Mouse (Mus musculus) ovary, adult 18-20 months (tissue): Measurements from ENCODE around the gene Serpinb1c.
"Not testable (repeated sequence)": the region's sequence is repeated elsewhere in the genome, so short reads cannot be mapped to it uniquely, and the experiment has no call there.

Experiments used
- DNase-seq: peaks from one replicate; pipeline ENCODE4 v3.0.0; 2022; ENCODE audit warnings: low spot score, mixed read lengths

Gene Serpinb1c

DNA sequence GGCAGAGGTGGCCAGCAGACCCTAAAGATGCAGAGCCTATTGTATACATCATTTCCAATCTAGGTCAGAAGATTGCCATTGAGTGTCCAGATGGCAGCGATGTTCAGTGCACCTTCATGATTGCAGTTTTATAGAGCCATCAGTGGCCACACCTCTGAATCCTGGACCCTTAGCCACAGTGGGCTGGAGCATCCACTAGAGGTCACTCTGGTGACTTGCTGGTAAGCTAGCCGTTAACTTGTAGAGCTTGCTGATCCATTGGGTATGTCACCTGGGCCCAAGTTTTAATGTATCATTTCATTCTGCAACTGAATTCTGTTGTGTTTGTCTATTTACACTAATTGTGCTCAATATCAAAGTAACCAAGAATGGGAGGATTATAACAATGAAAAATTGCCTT is 32.4 kb downstream of the Serpinb1c start:
- no peak for DNase-seq

DNA sequence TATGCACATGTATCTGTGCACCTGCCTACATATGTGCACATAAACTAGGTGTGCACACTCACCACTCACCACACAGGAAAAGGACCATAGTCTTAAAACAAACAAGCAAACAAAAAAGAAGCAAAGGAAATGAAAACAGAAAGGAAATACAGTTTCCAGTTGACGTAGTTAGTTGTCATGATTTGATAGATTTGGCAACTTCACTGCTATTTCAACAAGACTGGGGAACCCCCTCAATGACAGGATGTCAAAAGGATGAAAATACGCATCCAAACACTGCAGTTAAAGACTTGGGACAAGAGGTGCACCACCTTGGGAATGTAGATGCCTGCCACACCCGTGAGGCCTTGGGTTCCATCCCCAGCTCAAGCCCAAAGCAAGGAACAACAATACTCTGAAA is 33.5 kb downstream of the Serpinb1c start:
- DNase-seq: not testable (repeated sequence)

DNA sequence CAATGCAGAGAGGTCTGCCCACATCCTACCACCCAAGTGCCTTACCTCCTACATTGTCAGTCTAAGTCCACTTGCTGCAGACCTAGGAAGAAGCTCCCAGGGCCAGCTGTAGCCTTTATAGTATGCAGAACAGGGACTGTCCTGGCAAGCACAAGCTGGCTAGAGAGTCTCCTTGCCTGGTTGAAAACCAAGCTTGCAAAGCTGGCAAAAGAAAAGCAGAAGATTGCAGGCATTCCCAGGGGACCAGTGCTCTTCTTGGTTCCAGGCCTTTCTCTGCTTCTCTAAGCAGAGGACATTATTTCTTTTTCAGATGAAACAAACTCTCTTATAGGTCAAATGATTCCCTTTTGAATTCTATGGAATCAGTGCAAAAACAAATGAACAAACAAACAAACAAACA is 34.6 kb downstream of the Serpinb1c start:
- no peak for DNase-seq

DNA sequence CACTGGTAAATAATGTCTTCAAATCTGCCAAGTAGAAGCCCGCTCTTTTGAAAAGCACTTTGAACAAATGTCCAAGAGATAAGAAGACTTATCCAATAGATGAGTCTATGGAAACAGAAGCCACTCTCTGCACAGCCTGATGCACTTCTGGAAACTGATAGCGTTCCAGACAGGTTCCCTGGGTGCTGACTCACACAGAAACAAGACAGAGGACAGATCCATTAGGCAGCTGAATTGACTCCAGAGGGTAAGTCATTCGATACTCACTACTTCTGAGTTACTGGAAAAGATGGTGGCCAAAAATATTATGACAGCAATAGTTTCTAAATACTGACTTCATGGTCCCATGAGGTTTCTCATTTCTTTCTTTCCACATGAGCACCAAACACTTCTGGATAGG is 37.2 kb downstream of the Serpinb1c start:
- DNase-seq: no peak

DNA sequence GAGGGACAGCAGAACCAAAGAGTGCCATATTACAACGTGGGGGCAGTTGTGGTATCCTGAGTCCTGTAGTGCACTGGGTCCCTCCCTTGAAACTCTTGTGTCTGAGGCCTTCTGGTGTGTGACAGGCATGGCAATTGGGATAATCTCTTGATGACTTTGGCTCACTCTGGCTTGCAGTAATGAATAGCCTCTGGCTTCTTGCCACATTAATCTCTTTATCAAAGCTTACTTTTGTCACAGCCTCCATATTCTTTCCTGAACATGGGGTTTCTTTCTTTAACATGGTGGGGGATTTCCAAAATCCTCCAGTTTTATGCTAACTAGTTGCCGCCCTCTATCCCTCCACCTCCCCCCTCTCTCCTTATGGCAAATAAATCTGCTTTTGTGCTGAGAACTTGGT is 44.9 kb downstream of the Serpinb1c start:
- DNase-seq: no peak

DNA sequence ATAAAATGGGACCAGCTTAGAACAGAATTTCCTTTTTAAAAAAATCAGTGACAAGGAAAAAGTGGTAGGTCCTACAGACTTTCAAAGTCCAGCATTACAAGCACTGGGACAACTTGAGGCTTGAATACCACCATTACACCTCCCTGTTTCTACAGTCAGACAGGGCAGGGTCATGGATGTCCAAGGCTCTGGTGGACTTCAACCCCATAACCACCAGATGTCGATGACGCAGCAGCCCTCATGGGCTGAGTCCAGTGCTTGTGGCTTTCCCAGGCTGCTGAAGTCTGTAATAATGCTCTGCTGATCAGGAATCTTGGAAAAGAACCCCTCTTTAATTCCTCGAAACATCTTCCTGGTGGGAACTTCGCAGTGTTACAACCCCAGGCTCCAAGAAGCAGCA is 45.5 kb downstream of the Serpinb1c start:
- no peak for DNase-seq

DNA sequence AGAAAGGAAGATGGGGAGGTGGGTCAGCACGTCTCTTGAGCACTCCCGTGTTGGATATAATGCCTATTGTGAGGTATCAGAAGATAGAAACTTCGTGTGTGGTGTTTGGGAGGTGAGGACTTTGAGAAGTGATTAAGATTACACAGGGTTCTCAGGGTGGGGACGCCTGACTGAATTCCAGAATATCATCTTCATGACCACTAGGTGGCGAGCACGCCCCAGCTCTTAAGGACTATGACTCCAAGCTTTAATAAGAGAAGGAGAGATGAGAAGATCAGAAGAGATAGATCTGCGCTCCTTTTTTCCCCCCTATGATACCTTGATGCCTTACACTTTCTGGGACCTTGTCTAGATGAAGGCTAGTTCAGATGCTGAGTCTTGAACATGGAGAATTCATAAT is 46.0 kb downstream of the Serpinb1c start:
- no peak for DNase-seq

DNA sequence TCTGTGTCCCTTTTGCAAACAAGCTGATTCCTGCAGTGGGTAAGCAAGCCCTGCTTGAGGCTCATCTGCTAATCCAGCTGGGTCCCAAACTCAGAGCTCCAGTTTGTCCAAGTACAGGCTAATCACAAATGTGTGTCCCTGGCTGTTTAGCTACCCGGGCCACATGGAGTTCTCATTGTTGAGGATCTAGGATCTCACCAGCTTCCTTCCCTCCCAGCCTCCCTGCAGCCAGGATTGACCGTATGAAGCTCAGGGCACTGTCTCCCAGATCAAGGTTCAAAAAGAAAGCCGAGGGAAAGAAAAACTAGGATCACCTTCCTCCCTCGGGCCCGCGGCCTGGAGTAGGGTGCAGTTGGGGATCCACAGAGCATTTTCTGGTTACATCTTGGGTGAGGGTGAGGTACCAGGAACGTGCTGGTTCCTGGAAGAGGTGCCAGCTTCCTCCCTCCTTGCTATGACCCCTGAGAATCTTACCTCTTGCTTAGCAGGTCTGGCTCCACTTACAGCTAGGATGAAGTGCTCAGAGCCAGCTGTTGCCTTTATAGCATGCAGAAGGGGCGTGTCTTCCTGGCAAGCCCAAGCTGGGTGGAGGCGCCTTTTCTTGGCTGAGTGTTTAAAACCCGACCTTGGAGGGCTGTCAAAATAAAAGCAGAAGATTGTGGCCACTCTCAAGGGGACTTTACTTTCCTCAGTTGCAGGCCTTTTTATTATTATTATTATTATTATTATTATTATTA is 47.2 kb downstream of the Serpinb1c start, which contains the start of gene Serpinb1a:
Gene Serpinb1a (minus strand): TSS at position 518 of the 737 bp plus-strand sequence.
- DNase-seq: peak; percentile 83

DNA sequence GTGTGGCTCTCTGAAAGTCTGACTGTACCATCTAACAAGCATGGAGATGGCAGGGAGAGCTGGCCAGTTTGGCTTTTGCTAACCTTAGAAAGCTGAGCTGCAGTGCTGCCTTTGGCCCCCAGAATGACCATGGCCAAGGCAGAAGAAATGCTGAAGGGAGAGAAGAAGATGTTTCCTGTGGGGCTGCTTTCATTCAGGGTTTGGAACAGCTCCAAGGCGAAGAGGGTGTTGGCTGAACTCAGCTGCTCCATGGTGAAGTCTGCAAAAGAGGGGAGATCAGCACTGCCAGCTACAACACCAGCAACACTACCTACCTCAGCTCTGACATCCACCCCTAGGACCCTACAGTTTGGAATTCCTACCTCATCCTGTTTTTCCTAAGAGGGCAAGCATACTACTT is 47.9 kb downstream of the Serpinb1c start:
- DNase-seq: no peak

DNA sequence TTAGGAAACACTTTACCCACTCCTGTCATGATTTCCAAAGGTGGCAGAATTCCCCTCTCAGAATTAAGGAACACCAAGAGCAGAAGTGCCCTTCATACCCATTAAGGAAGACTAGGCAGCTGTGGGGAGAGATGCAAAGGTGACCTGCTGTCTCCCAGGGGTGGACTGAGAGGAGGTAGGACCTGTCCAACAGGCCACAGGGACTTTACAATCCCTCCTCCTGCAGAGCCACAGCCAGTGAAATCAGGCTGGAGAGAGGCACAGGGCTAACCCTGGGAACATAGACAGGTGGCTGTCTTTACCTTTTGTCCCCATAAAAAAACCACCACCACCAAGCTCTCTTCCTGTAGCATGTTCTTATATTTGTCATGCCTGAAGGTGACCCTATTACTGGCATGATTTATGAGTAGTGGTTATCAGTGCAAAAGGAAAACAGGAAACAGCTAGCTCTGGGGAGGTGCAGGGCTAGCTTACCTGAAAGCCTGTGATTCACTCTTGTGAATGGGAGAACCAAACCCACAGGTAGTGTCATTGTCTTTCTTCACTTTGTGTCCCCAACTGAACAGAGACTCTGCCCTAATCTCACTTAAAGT is 48.4 kb downstream of the Serpinb1c start:
- DNase-seq: no peak

DNA sequence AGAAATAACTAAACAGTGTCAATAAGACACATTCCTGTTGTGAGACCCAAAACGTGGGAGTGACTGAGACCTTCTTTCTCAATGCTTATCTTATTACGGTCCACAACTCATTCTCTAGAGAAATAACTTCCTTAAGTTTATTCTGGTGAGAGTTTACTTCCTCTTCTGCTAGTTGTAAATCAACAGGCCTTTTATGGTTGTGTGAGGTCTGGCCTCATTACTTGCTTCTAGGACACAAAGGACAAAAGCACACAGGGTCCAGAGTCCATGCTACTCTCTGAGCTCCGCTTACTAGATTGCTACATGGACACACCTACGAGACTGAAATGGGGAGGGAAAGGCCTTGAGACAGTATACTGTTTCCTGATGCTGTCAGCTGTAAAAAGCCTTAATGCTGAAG is 48.9 kb downstream of the Serpinb1c start:
- DNase-seq: no peak

DNA sequence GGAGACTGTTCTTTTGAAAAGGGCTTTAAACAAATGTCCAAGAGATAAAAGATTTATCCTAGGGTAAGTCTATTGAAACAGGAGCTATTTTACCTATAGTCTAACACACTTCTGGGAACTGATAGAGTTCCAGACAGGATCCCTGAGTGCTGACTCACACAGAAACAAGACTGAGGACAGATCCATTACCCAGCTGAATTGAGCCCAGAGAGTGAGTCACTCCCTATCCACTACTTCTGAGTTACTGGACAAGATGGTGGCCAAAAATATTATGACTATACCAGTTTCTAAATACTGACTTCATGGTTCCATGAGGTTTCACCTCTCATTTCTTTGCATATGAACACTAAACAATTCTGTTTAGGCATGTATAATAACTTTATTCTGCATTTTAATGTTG is 51.8 kb downstream of the Serpinb1c start:
- no peak for DNase-seq

DNA sequence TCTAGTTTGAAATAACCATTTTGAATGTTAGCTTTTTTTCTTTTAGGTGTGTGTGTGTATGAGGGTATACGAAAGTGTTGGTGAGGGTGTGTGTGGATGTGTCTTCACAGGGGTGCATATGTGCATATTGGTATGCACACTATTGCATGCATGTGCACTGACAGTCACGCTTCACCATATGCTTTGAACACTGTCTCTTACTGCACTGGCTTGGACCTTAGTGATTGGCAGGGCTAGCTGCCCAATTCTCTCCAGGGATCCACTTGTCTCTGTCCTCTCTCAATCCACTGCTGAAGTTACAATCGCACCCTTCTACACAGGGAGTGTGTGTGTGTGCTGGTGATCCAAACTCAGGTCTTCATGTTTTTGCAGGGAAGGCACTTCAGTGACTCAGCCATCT is 56.7 kb downstream of the Serpinb1c start:
- DNase-seq: no peak

DNA sequence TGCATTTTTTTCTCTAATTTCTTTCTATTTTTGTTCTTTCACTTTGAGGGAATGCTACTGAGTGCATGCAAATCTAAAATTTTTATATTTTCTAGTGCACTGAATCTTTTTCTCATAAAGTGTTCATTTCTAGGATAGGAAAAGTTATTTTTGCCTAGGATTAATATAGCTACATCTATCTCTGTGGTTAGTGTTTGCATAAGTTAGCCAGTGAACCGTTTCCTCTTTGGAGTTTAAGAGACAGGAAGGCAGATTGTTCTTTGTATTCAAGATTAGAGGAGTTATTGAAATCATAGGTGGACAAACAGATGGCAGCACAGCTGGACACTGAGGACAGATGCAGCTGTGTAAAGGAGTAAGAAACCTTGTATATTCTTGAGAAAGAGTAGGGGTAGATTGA is 58.7 kb downstream of the Serpinb1c start:
- DNase-seq: no peak

DNA sequence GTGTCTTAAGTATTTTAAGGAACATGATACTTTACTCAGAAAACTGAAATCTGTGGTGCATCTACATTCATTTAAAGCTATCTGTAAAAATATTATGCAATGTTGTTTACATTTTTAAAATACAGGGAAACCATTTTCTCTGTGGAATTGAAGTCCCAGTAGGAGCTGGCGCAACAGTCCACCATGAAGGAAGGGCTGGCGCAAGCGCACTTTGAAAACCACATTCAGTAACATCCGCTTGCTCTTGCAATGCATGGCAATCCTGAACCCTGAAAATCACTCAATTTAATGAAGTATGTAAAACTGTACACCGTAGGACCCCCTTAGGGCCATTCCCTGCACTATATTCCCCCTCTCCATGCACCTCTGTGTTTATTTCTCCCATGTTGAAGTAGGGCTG is 63.5 kb downstream of the Serpinb1c start:
- DNase-seq: no peak

DNA sequence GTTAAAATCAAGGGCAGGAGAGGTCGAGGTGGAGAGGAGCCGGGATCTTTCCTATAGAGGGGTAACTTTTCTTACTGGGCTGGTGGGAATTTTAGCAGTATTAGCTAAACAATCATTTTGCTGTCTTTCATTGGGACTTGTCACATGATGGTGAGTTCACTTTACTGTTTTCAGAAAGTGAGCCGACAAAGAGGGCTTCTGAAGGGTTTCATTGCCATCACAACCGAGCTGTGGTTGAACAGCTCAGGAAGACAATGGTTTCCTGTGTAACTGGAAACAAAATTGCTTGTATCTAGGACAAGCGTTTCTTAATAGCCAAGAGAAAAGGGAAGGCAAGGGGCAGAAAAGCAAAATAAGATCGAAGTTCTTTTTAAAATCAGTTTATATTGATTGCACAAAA is 64.8 kb downstream of the Serpinb1c start:
- DNase-seq: no peak

DNA sequence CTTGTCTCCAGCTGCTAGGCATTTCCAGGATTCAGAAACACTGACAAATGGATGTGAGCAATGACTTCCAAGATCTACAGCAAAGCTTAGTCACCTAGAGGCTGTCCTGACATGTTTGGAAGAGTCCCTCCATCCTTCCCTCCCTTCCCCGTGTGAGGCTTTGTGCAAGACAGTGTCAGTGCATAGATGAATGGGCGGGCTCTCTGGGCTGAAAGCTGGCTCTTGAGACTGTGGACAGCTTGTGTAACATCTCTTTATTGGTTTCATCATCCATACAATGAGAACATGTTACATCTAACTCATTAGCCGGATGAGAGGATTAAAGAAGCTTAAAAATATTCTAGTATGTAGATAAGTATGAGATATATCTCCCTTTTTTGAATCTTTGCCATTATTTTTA is 65.2 kb downstream of the Serpinb1c start:
- DNase-seq: no peak

DNA sequence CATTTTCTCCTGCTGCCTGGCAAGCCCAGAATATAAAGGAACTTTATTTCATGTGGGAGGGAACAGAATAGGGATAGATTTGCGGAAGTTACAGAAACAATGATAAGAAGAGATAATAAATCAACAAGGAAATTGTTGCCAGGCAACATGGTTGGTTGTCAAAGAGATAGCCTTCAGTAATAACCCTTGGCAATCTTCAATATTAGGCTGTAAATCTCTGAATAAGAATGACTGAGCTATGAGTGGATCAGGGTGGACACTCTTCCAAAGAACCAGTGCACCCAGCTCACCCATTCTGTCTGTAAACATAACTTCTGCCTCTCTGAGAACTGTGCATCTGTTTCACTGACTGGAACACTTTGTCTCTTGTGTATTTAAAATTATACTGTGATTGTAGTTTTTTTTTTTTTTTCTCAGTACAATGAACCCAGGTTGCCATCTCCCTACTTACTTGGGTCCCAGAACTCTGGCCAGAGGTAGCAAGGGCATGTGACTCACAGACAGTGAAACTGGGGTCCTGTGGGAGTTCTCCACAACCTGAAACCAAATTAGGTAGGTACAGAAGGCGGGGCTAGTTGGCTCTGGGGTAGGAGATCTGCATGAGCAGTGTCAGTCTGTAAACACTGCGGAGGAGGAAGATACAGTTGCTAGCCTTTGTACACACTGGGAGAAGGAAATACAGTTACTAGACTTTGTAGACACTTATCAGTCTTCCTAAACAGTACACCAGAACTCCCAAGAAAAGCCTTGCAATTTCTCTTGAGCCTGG is 66.3 kb downstream of the Serpinb1c start:
- DNase-seq: no peak
